Mouse (Mus musculus): ENCODE results near the gene Zfp691.

DNA sequence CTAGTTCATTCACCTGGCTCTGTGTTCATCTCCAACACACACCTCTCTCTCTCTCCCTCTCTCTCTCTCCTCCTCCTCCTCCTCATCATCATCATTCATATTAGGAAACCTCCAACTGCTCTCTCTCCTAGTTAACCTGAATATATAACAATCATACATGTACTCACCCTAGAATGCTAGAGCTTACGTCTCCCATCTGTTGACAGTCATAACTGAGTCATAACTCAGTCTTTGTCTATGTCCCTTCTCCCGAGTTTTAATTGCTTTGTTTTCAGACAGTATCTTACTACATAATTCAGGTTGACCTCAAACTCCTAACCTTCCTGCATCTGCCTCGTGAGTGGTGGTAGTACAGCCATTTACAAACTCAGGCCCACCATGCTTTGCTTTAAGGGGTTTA lies 17.3 kb upstream of the Zfp691 start:
- TF ChIP-seq POLR2A (IDR thresholded peaks at IDR 0.05; ENCODE audit: insufficient read length, low read depth) (no peak), CEBPB (IDR thresholded peaks at IDR 0.05; ENCODE audit: insufficient read depth, poor library complexity, severe bottlenecking) (no peak), MYOG (IDR thresholded peaks at IDR 0.05; ENCODE audit: control insufficient read depth in 1 of 3, insufficient read depth in 1 of 3, insufficient read length in 2 of 3, low read depth in 2 of 3) (no peak), SRF (IDR thresholded peaks at IDR 0.05; ENCODE audit: control insufficient read depth, insufficient read length, low read depth) (no peak), MYOD1 (IDR thresholded peaks at IDR 0.05; ENCODE audit: control insufficient read depth in 1 of 3, insufficient read length in 2 of 3, low read depth in 2 of 3) (no peak), USF1 (IDR thresholded peaks at IDR 0.05; ENCODE audit: low read depth) (no peak), MAX (IDR thresholded peaks at IDR 0.05; ENCODE audit: low read depth) (no peak), TCF12 (IDR thresholded peaks at IDR 0.05; ENCODE audit: insufficient read depth, poor library complexity, severe bottlenecking) (no peak), E2F4 (IDR thresholded peaks at IDR 0.05; ENCODE audit: insufficient read depth) (no peak), POLR2AphosphoS2 (IDR thresholded peaks at IDR 0.05; ENCODE audit: insufficient read length, low read depth) (no peak), REST (IDR thresholded peaks at IDR 0.05; ENCODE audit: insufficient read depth, insufficient read length) (no peak), TCF3 (IDR thresholded peaks at IDR 0.05; ENCODE audit: insufficient read length, low read depth) (no peak)
